Mouse (Mus musculus): ENCODE measurements around the gene Clta. TPM values are rescaled to one million over a fixed set of nuclear protein-coding genes. Genes with fewer than 3 reads are reported as not detected.

Gene Clta
- polyA plus RNA-seq, 1 experiment, result 168 TPM

GRCm38 (mm10) chr4:44016791-44017190, 12.5 kb downstream of the Clta start:
- no peak overlapping the region for H3K4me3 ChIP-seq (replicated peaks; ENCODE audit: control insufficient read depth, low read depth, low read length)

GRCm38 (mm10) chr4:44022323-44022722, 18.1 kb downstream of the Clta start:
- Histone ChIP-seq H3K4me1 (ENCODE audit: control insufficient read depth, insufficient read depth, low read length) (no peaks in the 10 kb centered on the region; the same call in 1 of the 2 replicates), H3K27ac (ENCODE audit: control insufficient read depth, insufficient read depth, low read depth, low read length, poor library complexity) (0 out of 2 replicates have a peak overlapping the region, but pooled peaks have one; percentile 25)
- WGBS, result 31% methylated on average over 4 of the region's 4 CpGs

More at GRCm38 (mm10) chr4:44016791-44017190, 12.5 kb downstream of the Clta start:
- 90% methylated on average over 12 of the region's 12 CpGs for WGBS
- Histone ChIP-seq H3K4me1 (ENCODE audit: control insufficient read depth, insufficient read depth, low read length) (peaks cover 3% of the 10 kb centered on the region; the same call in 1 of the 2 replicates), H3K27ac (ENCODE audit: control insufficient read depth, insufficient read depth, low read depth, low read length, poor library complexity) (no peak overlapping the region)
- TF ChIP-seq POLR2A (IDR thresholded peaks at IDR 0.05; ENCODE audit: borderline replicate concordance, control insufficient read depth, low read depth, low read length), result no peak

GRCm38 (mm10) chr4:44022766-44023165, 18.5 kb downstream of the Clta start:
- Histone ChIP-seq H3K27ac (ENCODE audit: control insufficient read depth, insufficient read depth, low read depth, low read length, poor library complexity) (0 out of 2 replicates have a peak overlapping the region, but pooled peaks have one; percentile 25), H3K4me3 (replicated peaks; ENCODE audit: control insufficient read depth, low read depth, low read length) (no peak overlapping the region), H3K4me1 (ENCODE audit: control insufficient read depth, insufficient read depth, low read length) (no peaks in the 10 kb centered on the region; the same call in 1 of the 2 replicates)
- TF ChIP-seq POLR2A (IDR thresholded peaks at IDR 0.05; ENCODE audit: borderline replicate concordance, control insufficient read depth, low read depth, low read length), result no peak
- no peak for TF ChIP-seq CTCF (IDR thresholded peaks at IDR 0.05; ENCODE audit: control insufficient read depth, insufficient read depth, low read length)
- 73% methylated on average over 11 of the region's 11 CpGs for WGBS

More at GRCm38 (mm10) chr4:44022323-44022722, 18.1 kb downstream of the Clta start:
- TF ChIP-seq POLR2A (IDR thresholded peaks at IDR 0.05; ENCODE audit: borderline replicate concordance, control insufficient read depth, low read depth, low read length) (no peak), CTCF (IDR thresholded peaks at IDR 0.05; ENCODE audit: control insufficient read depth, insufficient read depth, low read length) (no peak)
- H3K4me3 ChIP-seq (replicated peaks; ENCODE audit: control insufficient read depth, low read depth, low read length), result no peak overlapping the region

GRCm38 (mm10) chr4:44023681-44024080, 19.4 kb downstream of the Clta start:
- WGBS, result 93% methylated on average over 9 of the region's 9 CpGs
- H3K4me1 ChIP-seq (ENCODE audit: control insufficient read depth, insufficient read depth, low read length), result no peaks in the 10 kb centered on the region; the same call in 1 of the 2 replicates
- TF ChIP-seq CTCF (IDR thresholded peaks at IDR 0.05; ENCODE audit: control insufficient read depth, insufficient read depth, low read length) (no peak), POLR2A (IDR thresholded peaks at IDR 0.05; ENCODE audit: borderline replicate concordance, control insufficient read depth, low read depth, low read length) (no peak)
- H3K27ac ChIP-seq (ENCODE audit: control insufficient read depth, insufficient read depth, low read depth, low read length, poor library complexity), result no peak overlapping the region
- no peak overlapping the region for H3K4me3 ChIP-seq (replicated peaks; ENCODE audit: control insufficient read depth, low read depth, low read length)

GRCm38 (mm10) chr4:44024241-44024640, 20.0 kb downstream of the Clta start:
- H3K4me3 ChIP-seq (replicated peaks; ENCODE audit: control insufficient read depth, low read depth, low read length), result no peak overlapping the region
- TF ChIP-seq POLR2A (IDR thresholded peaks at IDR 0.05; ENCODE audit: borderline replicate concordance, control insufficient read depth, low read depth, low read length), result no peak
- TF ChIP-seq CTCF (IDR thresholded peaks at IDR 0.05; ENCODE audit: control insufficient read depth, insufficient read depth, low read length), result no peak
- H3K4me1 ChIP-seq (ENCODE audit: control insufficient read depth, insufficient read depth, low read length), result no peaks in the 10 kb centered on the region; the same call in 1 of the 2 replicates
- H3K27ac ChIP-seq (ENCODE audit: control insufficient read depth, insufficient read depth, low read depth, low read length, poor library complexity), result no peak overlapping the region
- WGBS, result 92% methylated on average over 6 of the region's 6 CpGs

- no peaks in the 10 kb centered on the region; the same call in 1 of the 2 replicates for H3K4me1 ChIP-seq (ENCODE audit: control insufficient read depth, insufficient read depth, low read length)
- 92% methylated on average over 6 of the region's 6 CpGs for WGBS
- TF ChIP-seq CTCF (IDR thresholded peaks at IDR 0.05; ENCODE audit: control insufficient read depth, insufficient read depth, low read length) (no peak), POLR2A (IDR thresholded peaks at IDR 0.05; ENCODE audit: borderline replicate concordance, control insufficient read depth, low read depth, low read length) (no peak)
- no peak overlapping the region for H3K4me3 ChIP-seq (replicated peaks; ENCODE audit: control insufficient read depth, low read depth, low read length)
- no peak overlapping the region for H3K27ac ChIP-seq (ENCODE audit: control insufficient read depth, insufficient read depth, low read depth, low read length, poor library complexity)
These were observed 21.3 kb downstream of the Clta start for GRCm38 (mm10) chr4:44025570-44025969.

- 91% methylated on average over 16 of the region's 16 CpGs for WGBS
- H3K4me3 ChIP-seq (replicated peaks; ENCODE audit: control insufficient read depth, low read depth, low read length), result no peak overlapping the region
- no peak overlapping the region for H3K27ac ChIP-seq (ENCODE audit: control insufficient read depth, insufficient read depth, low read depth, low read length, poor library complexity)
- TF ChIP-seq CTCF (IDR thresholded peaks at IDR 0.05; ENCODE audit: control insufficient read depth, insufficient read depth, low read length), result no peak
- TF ChIP-seq POLR2A (IDR thresholded peaks at IDR 0.05; ENCODE audit: borderline replicate concordance, control insufficient read depth, low read depth, low read length), result no peak
- no peaks in the 10 kb centered on the region; the same call in 1 of the 2 replicates for H3K4me1 ChIP-seq (ENCODE audit: control insufficient read depth, insufficient read depth, low read length)
These were observed 24.3 kb downstream of the Clta start for GRCm38 (mm10) chr4:44028303-44029135.

- WGBS, result 89% methylated on average over 15 of the region's 15 CpGs
- TF ChIP-seq CTCF (IDR thresholded peaks at IDR 0.05; ENCODE audit: control insufficient read depth, insufficient read depth, low read length) (no peak), POLR2A (IDR thresholded peaks at IDR 0.05; ENCODE audit: borderline replicate concordance, control insufficient read depth, low read depth, low read length) (no peak)
- Histone ChIP-seq H3K27ac (ENCODE audit: control insufficient read depth, insufficient read depth, low read depth, low read length, poor library complexity) (no peak overlapping the region), H3K4me3 (replicated peaks; ENCODE audit: control insufficient read depth, low read depth, low read length) (no peak overlapping the region), H3K4me1 (ENCODE audit: control insufficient read depth, insufficient read depth, low read length) (no peaks in the 10 kb centered on the region)
These were observed 25.4 kb downstream of the Clta start for GRCm38 (mm10) chr4:44029661-44030066.
